Mouse (Mus musculus): Measurements from ENCODE around the gene Lrrc61.
"Not testable (repeated sequence)": the region's sequence is repeated elsewhere in the genome, so short reads cannot be mapped to it uniquely, and the experiment has no call there.

Gene Lrrc61

DNA sequence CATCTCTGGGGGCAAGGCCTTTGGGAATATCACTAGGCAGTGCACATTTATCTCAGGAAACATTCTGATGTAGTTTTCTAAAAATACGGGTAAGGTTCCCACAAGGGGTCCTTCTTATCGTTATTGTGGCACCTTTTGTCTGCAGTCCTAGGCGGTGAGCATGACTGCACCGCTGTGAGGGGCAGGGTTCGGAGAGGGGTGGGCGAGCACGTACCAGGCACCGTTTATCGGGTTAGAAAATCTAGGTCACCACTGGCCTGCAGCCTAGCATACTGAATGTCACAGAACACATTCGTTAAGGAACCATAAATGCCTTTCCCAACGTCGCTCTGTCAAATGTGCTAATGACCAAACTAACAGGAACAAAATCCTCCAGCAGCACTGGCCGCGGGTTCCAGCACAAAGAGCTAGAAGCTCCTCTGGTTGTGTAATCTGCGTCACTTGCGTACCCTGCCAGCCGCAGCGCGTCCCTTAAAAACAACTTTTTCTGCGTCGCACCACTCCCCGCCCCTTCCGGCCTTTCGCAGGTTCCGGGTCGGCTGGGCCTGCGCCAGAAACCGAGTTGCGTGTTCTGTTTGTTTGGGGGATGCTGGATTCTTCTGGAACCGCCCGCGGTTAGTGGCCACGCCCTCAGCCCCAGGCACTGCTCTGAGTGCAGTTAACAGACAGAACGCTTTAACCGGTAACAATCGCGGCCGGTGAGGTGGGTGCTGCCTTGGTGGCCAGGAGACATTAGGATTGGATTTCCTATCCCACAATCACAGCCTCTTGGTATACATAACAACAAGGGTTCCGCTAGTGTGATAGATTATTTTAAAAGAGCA is at the start of gene Lrrc61:
Gene Lrrc61 (plus strand): TSS at position 517 of the 824 bp plus-strand sequence.
- DNase-seq (ENCODE audit: low spot score in 2 of 2), result peak; percentile 64 to 73

DNA sequence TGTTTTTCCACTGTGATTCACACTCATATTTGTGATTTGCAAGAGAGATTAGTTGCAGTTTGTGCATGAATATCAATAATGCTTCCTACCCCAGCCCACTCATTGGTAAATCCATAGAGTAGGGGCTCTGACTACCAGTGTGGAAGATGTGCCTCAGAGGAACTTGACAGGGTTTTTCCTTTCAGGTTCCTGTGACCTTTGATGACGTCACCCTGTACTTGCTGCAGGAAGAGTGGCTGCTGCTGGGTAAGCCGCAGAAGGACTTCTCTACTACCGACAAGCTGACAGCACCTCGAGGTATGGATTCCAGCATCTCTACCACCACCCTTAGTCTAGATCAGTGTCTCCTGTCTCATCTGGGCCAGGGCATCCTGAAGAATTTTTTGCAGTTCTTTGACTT is 46.5 kb upstream of the Lrrc61 start:
- no peak for DNase-seq (ENCODE audit: low spot score in 2 of 2)

DNA sequence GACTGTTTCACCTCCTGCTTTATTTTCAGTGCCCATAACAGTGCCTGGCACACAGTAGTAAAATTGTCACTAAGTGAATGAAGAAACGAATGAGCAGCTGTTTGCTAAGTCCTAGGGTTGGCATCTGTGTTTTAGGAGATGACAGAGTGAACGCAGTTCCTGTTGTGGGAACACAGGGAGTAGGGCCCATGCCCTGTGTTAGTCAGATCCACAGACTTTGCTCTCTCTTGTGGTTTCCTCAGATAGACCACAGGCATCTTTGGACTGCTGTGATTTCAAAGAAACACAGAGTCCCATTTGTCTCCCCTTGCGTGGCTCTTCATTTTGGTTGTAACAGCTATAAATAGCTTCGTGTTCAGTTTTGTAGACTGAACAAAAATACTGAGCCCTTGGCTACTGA is 44.2 kb upstream of the Lrrc61 start:
- no peak for DNase-seq (ENCODE audit: low spot score in 2 of 2)

DNA sequence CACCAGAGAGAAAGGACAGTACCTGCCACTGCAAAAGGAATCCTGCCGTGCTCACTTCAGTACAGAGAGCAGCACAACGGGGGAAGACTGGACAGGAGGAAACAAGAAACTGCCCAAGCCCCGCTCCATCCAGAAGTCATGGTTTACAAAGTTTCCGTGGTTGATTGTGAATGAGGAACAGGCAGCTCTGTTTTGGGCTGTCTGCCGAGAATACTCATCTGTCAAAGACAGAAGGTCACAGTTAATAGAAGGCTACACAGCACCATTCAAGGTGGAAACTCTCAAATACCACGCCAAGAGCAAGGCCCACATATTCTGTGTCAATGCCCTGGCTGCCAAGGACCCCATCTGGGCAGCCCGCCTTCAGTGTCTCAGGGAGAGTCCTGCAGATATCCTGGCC is 42.7 kb upstream of the Lrrc61 start:
- no peak for DNase-seq (ENCODE audit: low spot score in 2 of 2)

GRCm38 (mm10) chr6:48524882-48525281 is 29.7 kb upstream of the Lrrc61 start:
- not testable (repeated sequence) for DNase-seq (ENCODE audit: low spot score in 2 of 2)

- no peak for DNase-seq (ENCODE audit: low spot score in 2 of 2)
Observed at GRCm38 (mm10) chr6:48527901-48528300, 26.7 kb upstream of the Lrrc61 start.

GRCm38 (mm10) chr6:48529261-48529660 is 25.3 kb upstream of the Lrrc61 start:
- no peak for DNase-seq (ENCODE audit: low spot score in 2 of 2)

- no peak for DNase-seq (ENCODE audit: low spot score in 2 of 2)
Observed at GRCm38 (mm10) chr6:48529871-48530440, 24.6 kb upstream of the Lrrc61 start.

- DNase-seq (ENCODE audit: low spot score in 2 of 2), result no peak
Observed at GRCm38 (mm10) chr6:48530862-48531261, 23.7 kb upstream of the Lrrc61 start.

- no peak for DNase-seq (ENCODE audit: low spot score in 2 of 2)
Observed at GRCm38 (mm10) chr6:48533475-48533874, 21.1 kb upstream of the Lrrc61 start.

GRCm38 (mm10) chr6:48534913-48535312 is 19.7 kb upstream of the Lrrc61 start:
- no peak for DNase-seq (ENCODE audit: low spot score in 2 of 2)

GRCm38 (mm10) chr6:48536091-48536490 is 18.5 kb upstream of the Lrrc61 start:
- no peak for DNase-seq (ENCODE audit: low spot score in 2 of 2)

DNA sequence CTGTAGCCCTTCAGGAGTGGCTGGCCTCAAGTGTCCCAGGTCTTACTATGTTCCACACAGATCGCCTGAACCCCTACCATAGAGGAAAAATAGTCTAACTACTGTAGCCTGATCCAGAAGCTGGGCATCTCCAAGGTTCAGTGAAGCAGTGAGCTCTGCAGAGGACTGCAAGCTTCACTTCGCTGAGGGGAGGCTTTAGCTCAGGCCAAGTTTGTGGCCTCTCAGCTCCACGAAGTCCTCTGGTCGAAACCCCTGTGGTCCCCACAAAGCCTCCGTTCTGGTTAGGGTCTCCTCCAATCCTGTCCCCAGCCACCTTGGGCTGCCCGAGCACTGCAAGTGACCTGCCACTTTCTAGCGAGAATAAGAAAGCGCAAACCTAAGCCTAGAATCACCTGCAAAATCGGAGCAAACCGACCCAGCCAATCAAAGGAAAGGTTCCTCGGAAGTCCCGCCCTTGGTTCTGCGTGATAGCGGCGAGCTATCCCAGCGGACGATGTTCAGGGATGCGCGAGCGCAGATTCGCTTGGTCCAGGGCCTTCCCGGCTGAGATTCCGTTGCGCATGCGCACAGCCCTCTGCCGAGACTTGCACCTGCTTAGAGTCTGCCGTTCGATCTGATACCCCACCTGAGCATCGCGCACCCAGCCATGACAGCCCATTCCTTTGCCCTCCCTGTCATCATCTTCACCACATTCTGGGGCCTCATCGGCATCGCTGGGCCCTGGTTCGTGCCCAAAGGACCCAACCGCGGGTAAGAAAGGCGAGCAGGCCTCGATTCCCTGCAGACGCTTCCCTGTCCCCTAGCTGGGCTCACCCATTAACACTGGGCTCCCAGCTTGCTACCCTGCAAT is 17.3 kb upstream of the Lrrc61 start, which contains the start of gene Atp6v0e2:
Gene Atp6v0e2 (plus strand): TSS at position 511 of the 850 bp plus-strand sequence.
- no peak for DNase-seq (ENCODE audit: low spot score in 2 of 2)

DNA sequence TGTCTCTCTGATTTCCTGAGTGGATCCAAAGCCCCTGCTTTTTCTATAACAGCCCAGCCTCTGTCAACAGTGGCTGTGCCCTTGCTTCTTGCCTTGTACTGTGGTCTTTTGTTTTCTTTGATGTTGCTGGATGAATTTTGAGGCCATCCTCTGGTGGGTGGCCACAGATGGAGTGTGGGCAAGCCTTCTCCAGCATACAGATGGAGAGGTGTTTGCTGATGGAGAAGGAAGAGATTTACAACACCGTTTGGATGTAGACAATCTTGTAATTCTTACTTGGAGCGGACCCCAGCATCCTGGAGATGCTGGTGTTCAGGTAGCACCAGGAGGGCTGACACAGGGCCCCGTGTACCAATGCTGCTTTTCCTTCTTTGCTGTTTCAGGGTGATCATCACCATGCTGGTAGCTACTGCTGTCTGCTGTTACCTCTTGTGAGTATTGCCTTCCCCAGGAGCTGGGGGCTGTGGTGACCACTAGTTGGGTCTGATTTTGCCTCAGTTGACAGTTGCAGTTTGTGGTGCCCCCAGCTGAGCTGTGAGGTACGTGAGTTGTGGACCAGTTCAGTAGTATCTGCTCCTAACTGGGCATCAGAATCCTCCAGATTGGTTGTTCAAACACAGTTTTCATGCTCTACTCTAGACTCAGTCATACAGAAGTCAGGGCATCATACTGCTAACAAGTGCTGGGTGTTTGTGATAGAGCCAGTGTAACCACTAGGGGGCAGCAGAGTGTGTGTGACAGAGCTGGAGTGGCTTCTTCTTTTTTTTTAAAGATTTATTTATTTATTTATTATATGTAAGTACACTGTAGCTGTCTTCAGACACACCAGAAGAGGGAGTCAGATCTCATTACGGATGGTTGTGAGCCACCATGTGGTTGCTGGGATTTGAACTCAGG is 15.5 kb upstream of the Lrrc61 start:
- peak in 1 of 2 experiments; percentile 56 for DNase-seq (ENCODE audit: low spot score in 2 of 2)

- no peak for DNase-seq (ENCODE audit: low spot score in 2 of 2)
Observed at GRCm38 (mm10) chr6:48539860-48540259, 14.7 kb upstream of the Lrrc61 start.

DNA sequence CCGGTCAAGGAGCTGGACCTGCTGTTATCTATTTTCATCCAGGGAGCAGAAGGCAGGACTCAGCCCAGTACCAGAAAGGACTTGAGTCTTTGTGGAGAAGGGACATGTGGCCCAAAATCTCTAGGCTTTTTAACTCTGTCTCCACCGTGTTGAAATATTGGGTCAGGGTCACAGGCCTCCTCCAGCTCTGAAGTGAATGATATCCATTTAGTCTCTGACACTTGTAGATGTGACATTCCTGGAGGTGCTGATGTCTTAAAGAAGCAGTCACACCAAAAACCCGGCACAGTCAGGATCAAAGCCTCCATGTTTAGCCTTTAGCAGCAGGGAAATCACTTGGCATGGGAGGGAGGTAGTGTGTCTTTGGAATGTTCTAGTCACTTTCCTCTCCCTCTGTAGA is 13.9 kb upstream of the Lrrc61 start:
- DNase-seq (ENCODE audit: low spot score in 2 of 2), result no peak

DNA sequence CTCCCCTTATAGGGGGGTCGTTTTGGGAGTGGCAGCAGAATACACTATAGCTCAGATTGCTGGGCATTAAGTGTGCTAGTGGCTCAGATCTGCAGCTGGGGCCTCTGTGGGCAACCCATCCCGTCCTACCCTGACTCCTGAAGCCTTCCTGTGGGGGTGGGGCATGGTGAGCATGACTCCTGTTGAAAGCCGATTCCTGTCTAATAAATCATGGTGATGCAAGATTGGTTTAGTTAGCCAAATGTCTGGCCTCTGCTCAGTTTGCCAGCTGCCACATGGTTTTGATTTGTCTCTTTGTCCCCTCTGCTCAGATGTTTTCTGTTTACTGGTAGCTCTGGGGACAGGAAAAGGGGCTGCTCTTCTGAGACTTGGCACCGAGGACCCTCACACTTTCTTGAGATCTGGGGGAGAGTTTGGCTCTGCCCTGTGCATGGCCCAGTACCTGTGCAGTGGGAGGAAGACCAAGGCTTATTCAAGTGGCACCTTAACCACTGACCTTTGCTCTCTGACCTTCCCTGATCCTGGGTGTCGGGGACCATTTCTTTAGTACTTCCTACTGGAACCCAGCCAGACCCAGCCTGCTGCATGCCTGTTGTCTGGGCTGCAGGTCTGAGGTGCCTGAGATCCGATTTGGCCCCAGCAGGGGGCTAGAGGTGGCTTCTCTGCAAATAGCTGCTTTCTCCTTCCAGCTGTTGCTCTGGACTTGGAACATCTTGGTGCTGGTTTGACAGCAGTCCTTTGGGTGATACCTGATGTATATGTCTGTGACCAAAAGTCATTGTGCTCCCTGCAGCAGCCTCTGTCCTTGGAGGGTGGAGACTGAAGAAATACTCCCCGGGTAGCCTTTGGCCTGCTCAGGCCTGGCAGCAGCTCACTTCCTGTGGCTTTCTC is 12.8 kb upstream of the Lrrc61 start:
- no peak for DNase-seq (ENCODE audit: low spot score in 2 of 2)

DNA sequence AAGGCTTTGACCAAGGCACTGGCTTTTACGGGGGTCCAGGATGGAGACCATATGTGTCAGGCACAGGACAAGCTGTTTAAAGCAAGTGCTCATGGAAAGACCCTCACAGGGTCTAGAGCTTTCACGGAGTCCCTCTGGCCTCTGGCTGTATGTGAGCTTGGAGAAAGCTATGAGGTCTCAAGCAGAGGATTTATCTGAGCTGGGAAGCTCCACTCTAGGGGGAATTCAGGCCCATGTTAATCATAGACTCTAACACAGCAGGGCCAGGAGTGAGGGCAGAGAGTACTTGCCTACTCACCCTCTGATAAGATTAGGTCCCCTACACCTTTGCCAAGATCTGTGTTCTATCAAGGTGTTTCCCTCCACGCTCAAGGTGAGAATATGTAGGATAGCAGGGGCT is 12.0 kb upstream of the Lrrc61 start:
- no peak for DNase-seq (ENCODE audit: low spot score in 2 of 2)

DNA sequence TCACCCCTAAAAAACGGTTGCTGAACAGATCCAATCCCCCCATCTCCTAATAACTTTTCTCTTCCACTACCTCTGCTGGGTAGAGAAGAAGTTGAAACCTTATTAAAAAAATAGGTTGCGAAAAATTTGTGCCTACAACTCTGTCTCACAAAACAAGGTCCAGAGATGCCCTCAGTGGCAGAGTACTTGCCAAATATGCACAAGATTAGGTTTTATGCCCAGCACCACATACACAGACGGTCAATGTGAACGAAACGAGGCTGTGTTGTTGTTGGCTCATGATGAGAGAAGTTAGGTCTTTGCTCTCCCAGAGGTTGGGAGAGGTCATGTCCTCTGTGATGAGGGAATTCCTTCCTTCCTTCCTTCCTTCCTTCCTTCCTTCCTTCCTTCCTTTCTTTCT is 9.3 kb upstream of the Lrrc61 start:
- no peak for DNase-seq (ENCODE audit: low spot score in 2 of 2)

DNA sequence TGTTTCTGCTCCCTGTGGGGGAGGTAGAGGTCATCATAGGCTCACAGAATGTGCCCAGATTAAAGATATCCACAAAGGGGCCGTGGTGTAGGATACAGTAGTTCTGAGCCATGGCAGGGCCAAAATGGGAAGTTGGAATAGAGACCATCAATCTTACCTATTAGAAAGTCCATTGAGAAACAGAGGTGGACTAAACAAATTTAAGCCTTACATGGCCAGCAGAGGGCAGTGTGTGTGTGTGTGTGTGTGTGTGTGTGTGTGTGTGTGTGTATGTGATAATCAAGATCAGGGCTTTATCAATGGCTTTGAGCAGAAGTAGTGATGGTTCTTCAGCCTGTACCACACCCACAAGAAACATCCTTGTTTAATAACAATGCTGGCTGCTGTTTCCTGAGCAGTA is 8.3 kb upstream of the Lrrc61 start:
- DNase-seq (ENCODE audit: low spot score in 2 of 2), result no peak

All from spleen, postnatal 14 days (tissue).